Mouse (Mus musculus) cerebellum, adult 2 months (tissue): Measurements from ENCODE around the gene Galk1.

ENCODE experiments used
- CTCF ChIP-seq: fragments of 200-500 bp; IDR thresholded peaks from 2 replicates; pipeline ENCODE4 v1.5.1; 2011; ENCODE audit warnings: low read depth, mild to moderate bottlenecking, control low read depth, low read length, moderate library complexity, borderline replicate concordance; ENCODE audit not compliant: insufficient read depth
- POLR2A ChIP-seq: fragments of 200-500 bp; IDR thresholded peaks from 2 replicates; pipeline ENCODE4 v1.6.1; 2011; ENCODE audit warnings: low read length, control low read depth, borderline replicate concordance; ENCODE audit not compliant: insufficient read depth

- TF ChIP-seq CTCF = no peak
- no peak for TF ChIP-seq POLR2A
Measured at GRCm38 (mm10) chr11:116053510-116054229, 41.2 kb upstream of the Galk1 start.
